Mouse (Mus musculus): ENCODE measurements around the gene Fgd2.

DNA sequence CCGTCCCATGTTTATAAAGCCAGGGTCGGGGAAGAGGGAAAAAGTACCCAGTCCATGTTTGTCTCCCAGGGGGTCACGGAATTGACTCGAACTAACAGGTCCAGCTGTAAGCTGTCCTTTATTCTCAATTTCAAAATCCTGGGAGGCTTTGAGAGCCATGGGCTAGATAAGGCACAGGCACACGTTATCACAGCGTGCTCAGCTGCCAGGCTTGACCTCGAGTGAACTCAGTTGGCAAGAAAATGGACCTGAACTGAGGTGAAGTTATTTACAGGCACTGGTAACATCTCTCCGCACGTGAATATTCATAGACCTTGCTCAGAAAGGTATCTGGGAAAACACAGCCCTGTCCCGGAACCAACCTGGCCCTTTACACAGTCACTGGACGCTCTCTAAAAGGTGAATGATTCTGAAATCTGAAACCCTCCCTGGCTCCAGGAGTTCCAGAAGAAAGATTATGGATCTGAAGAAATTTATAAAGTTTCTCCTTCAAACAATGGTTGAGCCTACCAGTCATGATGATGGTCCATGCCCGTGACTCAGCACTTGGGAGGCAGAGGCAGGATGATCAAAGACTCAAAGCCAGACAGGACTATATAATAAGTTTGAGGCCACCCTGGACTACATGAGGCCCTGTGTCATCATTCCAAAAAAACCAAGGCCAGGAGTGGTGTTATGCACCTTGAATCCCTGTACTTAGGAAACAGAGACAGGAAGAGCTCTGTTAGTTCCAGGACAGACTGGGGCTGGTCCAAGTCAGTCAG is 59.4 kb downstream of the Fgd2 start:
- TF ChIP-seq CTCF (IDR thresholded peaks at IDR 0.05; ENCODE audit: control insufficient read depth, insufficient read depth, low read length) (no peak), POLR2A (IDR thresholded peaks at IDR 0.05; ENCODE audit: borderline replicate concordance, control insufficient read depth, low read depth, low read length) (no peak)
